Mouse (Mus musculus) kidney, adult 2 months (tissue): Measurements from ENCODE around the gene Frmd6. TPM values are rescaled to one million over a fixed set of nuclear protein-coding genes. Genes with fewer than 3 reads are reported as not detected.

ENCODE experiments used
- DNase-seq: peaks from one replicate; pipeline ENCODE4 v3.0.0; 2021
- H3K27ac ChIP-seq: fragments of 200-500 bp; 2 replicates; pipeline ENCODE4 v1.5.1; 2012; ENCODE audit warnings: low read depth, low read length, control low read depth, inconsistent platforms; ENCODE audit not compliant: insufficient read depth
- H3K27me3 ChIP-seq: fragments of 200-500 bp; replicated peaks from 2 replicates; pipeline ENCODE4 v1.6.1; 2012; ENCODE audit warnings: mild to moderate bottlenecking, moderate library complexity, low read length, inconsistent platforms; ENCODE audit not compliant: control insufficient read depth, insufficient read depth
- H3K36me3 ChIP-seq: fragments of 200-500 bp; 2 replicates; pipeline ENCODE4 v1.6.1; 2012; ENCODE audit warnings: mild to moderate bottlenecking, moderate library complexity, low read length, inconsistent platforms; ENCODE audit not compliant: control insufficient read depth, insufficient read depth
- H3K4me1 ChIP-seq: fragments of 200-500 bp; 2 replicates; pipeline ENCODE4 v1.6.1; 2011; ENCODE audit warnings: low read length; ENCODE audit not compliant: control insufficient read depth, insufficient read depth
- H3K4me3 ChIP-seq: fragments of 200-500 bp; 2 replicates; pipeline ENCODE4 v1.5.1; 2011; ENCODE audit warnings: mild to moderate bottlenecking, low read depth, low read length, control low read depth; ENCODE audit not compliant: insufficient read depth
- CTCF ChIP-seq: fragments of 200-500 bp; conservative IDR thresholded peaks from 2 replicates; pipeline ENCODE4 v1.5.1; 2011; ENCODE audit warnings: low read depth, mild to moderate bottlenecking, control low read depth, low read length, moderate library complexity, mixed read lengths; ENCODE audit not compliant: insufficient read depth, insufficient read length
- POLR2A ChIP-seq: fragments of 200-500 bp; IDR thresholded peaks from one replicate; pipeline ENCODE4 v1.6.1; 2011; ENCODE audit warnings: low read depth, low read length, control low read depth
- WGBS: fragments of 180-500 bp; shearing (Covaris S2); methylation state at CpG from one replicate; pipeline ENCODE4 v1.1.7; 2018; 5-methylcytosine and 5-hydroxymethylcytosine counted together
- polyA plus RNA-seq: library from polyadenylated mRNA; depleted of rRNA; stranded (reverse); fragments of >200 nt; gene quantifications from 2 replicates; pipeline ENCODE4 v1.2.3, GENCODE M21; 2012

Frmd6 gene
- polyA plus RNA-seq, 1 experiment: 6.8 TPM

DNA sequence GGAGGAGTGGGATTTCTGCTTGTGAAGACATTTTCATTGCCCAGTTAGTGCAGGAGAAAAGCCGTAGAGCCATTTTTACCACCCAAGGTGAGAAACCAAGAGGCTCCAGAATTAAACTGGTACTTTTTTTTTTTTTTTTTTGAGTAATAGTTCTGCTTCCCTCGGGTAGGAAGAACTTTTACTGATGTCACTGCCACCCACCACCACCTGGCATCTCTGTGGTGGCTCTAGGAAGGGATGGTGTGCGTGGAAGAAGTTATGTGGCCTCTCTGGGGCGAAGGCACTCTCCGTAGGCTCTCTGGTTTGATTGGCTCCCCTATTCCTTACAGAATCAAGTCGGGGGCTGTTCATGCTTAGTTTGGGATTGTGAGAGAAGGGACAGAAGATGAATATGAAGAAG lies 17.3 kb upstream of the Frmd6 start:
- Histone ChIP-seq H3K4me3 (no peak overlapping the region), H3K27me3 (no peaks in the 10 kb centered on the region), H3K27ac (no peak overlapping the region), H3K36me3 (no peaks in the 10 kb centered on the region), H3K4me1 (no peaks in the 10 kb centered on the region)
- WGBS: 71% methylated on average over 6 of the region's 6 CpGs
- DNase-seq: no peak
- TF ChIP-seq POLR2A (no peak), CTCF (no peak)

GRCm38 (mm10) chr12:70809957-70810356 lies 15.4 kb upstream of the Frmd6 start:
- WGBS: 83% methylated on average over 2 of the region's 2 CpGs

GRCm38 (mm10) chr12:70811772-70812171 lies 13.5 kb upstream of the Frmd6 start:
- 71% methylated on average over 6 of the region's 6 CpGs for WGBS
- Histone ChIP-seq H3K27me3 (no peaks in the 10 kb centered on the region), H3K4me3 (no peak overlapping the region), H3K4me1 (no peaks in the 10 kb centered on the region), H3K27ac (no peak overlapping the region), H3K36me3 (no peaks in the 10 kb centered on the region)
- DNase-seq: peak; percentile 19
- TF ChIP-seq POLR2A (no peak), CTCF (no peak)

More at GRCm38 (mm10) chr12:70809957-70810356, 15.4 kb upstream of the Frmd6 start:
- no peak for DNase-seq
- TF ChIP-seq POLR2A (no peak), CTCF (no peak)
- Histone ChIP-seq H3K27me3 (no peaks in the 10 kb centered on the region), H3K4me1 (no peaks in the 10 kb centered on the region), H3K4me3 (no peak overlapping the region), H3K36me3 (no peaks in the 10 kb centered on the region), H3K27ac (no peak overlapping the region)

DNA sequence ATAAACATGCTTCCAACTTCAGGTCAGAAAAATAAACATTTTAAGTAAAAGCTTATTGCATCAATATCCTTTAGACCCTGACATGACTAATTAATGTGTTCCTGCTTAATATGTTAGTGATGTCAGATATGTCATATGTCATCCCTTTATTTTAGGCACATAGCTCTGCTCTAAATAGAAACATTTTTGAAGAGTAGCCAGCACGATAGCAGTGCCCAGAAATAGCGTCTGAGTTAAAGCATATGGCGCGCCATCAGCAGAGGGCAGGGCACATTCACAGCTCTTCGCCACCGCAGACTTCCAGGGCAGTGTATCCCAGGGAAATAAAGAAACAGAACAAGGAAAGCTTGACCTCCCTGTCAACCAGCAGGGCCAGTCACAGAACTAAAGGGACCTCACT lies 13.1 kb upstream of the Frmd6 start:
- Histone ChIP-seq H3K27ac (no peak overlapping the region), H3K4me3 (no peak overlapping the region), H3K4me1 (no peaks in the 10 kb centered on the region), H3K27me3 (no peaks in the 10 kb centered on the region), H3K36me3 (no peaks in the 10 kb centered on the region)
- WGBS: 63% methylated on average over 6 of the region's 6 CpGs
- TF ChIP-seq POLR2A (no peak), CTCF (no peak)
- DNase-seq: peak; percentile 54

- Histone ChIP-seq H3K27me3 (no peaks in the 10 kb centered on the region), H3K4me3 (no peak overlapping the region), H3K27ac (no peak overlapping the region), H3K4me1 (no peaks in the 10 kb centered on the region), H3K36me3 (no peaks in the 10 kb centered on the region)
- TF ChIP-seq CTCF (no peak), POLR2A (no peak)
- 34% methylated on average over 3 of the region's 3 CpGs for WGBS
- DNase-seq: no peak
These were observed 12.4 kb upstream of the Frmd6 start for GRCm38 (mm10) chr12:70812822-70813465.

DNA sequence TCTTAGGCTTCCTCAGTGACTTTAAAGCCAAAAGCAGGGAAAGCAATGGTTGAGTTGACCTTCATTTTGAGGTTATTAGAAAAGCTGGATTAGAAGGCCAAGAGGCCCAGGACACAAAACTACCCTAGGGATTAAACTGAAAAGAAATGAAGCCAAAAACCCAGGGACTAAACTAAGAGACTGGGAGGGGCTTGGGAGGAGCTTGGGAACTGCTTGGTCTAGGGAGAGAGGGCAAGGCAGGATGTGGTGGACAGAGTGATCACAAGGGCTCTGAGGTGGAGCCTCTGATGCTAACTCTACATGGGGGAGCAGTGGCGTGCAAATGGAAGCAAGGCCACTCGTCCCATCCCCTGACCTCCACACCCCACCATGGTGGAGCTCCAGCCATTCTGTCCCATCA lies 8.6 kb upstream of the Frmd6 start:
- Histone ChIP-seq H3K27me3 (no peaks in the 10 kb centered on the region; the same call in 1 of the 2 replicates), H3K4me1 (no peaks in the 10 kb centered on the region), H3K4me3 (no peak overlapping the region), H3K27ac (no peak overlapping the region), H3K36me3 (no peaks in the 10 kb centered on the region)
- TF ChIP-seq POLR2A: no peak
- TF ChIP-seq CTCF: no peak
- 88% methylated on average over 2 of the region's 2 CpGs for WGBS
- no peak for DNase-seq

GRCm38 (mm10) chr12:70824017-70824416 lies 1.3 kb upstream of the Frmd6 start:
- WGBS: 75% methylated on average over 7 of the region's 7 CpGs
- no peak for DNase-seq
- no peak overlapping the region for H3K27ac ChIP-seq
- peaks cover 4% of the 10 kb centered on the region; the same call in 1 of the 2 replicates for H3K4me1 ChIP-seq
- H3K36me3 ChIP-seq: no peaks in the 10 kb centered on the region
- TF ChIP-seq POLR2A: no peak
- no peak for TF ChIP-seq CTCF
- H3K27me3 ChIP-seq: no peaks in the 10 kb centered on the region
- H3K4me3 ChIP-seq: no peak overlapping the region
